Mouse (Mus musculus) liver, adult (tissue): Measurements from ENCODE around the gene Cpne5.

ENCODE experiments used
- GATA4 ChIP-seq: IDR thresholded peaks from 2 replicates; pipeline ENCODE4 v1.6.1; 2014; ENCODE audit warnings: mild to moderate bottlenecking, low read length; ENCODE audit not compliant: insufficient replicate concordance

Cpne5 gene

DNA sequence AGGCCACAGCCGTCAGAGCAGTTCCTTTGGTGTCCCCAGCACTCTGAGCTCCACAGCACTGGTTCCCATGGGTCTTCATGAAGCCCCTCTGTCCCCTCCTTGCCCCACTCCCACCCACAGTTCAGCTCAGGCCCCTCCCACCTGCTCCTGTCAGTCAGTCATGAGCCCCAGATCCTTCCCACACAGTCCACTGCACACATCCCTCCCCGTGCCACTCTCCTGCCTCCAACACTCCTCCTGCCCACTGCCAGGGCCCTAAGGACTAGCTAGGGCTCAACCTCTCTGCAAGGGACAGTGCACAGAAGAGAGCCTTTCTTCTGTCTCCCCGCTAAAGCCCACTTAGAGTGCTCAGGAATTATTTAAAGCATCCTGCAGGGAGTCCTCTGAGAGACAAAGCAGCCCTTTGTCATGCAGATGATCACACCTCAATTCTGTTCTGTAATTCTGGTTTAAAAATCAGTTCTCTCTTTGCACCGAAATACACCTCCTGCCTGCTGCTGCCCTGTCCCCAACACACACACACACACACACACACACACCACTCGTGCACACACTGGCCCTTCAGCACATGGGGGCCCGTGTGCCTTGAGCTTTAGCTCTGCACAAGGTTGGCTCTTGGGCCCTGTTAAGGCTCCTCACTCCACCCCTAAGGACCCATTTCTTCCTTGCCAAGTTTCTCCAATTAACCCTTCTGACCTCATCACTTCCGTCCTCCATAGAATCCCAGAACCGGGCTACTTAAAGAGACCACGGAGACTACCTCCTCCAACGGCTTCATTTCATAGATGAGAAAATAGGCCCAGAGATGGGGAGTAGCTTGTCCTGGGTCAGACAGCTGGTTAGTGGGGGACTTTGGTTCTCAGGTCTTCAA, 50.7 kb downstream of the Cpne5 start:
- no peak for TF ChIP-seq GATA4

DNA sequence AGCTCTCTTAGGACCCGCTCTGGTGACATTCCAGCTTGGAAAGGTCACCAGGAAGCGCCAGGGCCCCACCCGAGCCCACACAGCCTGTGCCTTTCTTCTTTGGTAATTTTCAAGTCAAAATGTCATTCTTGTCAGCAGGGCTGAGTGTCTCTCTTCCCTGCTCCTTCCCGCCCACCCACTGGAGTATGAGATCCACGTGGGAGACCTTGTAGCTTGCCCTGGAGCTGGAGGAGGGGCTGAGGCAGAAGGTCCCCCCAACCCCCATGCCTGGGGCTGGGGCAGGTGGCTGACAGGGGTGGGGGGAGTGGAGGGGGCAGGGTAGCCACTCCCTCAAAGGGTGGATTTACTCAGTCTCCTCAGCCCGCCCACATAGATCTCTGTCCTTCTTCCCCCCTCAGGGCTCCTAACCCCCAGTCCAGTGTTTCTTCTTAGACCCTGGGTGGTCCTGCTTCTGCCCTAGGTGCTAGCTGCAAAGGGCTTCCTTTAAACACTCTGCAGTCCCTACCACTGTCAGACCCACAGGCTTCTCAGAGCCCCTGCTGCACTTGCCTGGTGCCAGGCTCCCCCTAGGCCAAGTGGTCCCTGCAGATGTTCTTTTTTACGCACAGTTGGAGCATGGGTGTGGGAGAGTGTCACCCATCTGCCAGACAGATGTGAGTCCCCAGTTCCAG, 52.5 kb downstream of the Cpne5 start:
- no peak for TF ChIP-seq GATA4

DNA sequence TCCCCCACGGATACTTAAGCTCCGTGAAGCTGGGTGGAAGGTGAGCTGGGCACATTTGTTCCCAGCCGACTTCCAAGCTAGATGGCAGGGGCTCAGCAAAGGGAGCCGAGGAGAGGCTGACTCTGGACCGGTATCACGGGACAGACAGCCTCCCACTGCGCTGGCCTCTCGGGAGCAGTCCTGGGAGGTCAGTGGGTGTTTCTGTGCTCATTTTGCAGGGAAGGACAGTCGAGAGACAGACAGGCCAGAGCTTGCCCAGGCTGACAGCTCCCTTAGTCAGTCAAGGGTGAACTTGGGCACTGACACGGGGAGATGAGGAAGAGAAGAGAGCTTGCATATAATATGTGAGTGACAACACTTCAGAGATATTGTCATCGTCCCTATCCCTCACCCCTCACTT, 54.8 kb downstream of the Cpne5 start:
- no peak for TF ChIP-seq GATA4

DNA sequence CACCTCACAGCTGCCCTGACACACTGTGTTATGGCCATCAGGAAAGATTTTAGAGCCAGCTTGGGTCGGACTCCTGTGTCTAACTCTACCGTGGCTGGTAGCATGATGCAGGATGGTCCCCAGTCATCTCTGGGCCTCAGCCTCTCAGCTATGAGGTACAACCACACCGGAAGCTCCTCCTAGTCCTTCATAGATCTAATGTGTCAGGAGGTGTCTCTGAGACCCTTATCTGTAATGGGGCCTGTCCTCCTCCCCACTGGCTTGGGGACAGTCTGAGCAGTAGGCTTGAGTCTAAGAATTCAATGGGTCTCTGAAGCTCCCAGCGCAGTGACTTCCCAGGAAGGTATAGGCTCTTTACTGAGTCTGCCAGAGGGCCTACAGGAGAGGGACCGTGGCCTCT, 56.2 kb downstream of the Cpne5 start:
- TF ChIP-seq GATA4, result no peak

DNA sequence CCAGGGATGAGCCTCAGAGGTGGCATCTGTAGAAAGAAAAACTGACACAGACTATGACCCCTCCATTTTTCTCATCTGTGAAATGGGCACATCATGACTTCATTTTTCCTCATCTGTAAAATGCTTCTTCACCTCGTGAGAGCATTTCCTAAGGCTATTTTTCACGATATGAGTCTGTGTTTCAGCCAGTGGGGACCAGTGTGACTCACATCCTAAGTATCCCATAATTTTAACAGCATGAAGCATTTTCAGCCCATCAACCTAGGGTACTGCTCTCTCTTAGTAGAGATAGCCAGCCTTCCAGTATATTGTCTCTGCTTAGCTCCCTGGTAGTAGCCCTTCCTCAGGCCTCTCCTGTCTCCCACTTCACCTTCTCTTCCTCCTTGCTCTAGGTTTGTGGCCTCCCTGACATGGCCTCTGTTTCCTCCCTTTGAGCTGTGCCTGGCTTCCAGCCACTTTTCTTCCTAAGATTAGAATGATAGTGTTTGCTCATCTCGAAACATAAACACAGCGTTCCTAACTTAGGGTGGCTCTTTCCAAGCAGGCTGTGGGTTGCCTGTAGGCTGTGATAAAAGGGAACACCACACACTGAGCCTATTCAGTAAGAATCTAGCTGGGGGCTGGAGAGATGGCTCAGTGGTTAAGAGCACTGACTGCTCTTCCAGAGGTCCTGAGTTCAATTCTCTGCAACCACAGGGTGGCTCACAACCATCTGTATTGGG, 57.4 kb downstream of the Cpne5 start:
- no peak for TF ChIP-seq GATA4

DNA sequence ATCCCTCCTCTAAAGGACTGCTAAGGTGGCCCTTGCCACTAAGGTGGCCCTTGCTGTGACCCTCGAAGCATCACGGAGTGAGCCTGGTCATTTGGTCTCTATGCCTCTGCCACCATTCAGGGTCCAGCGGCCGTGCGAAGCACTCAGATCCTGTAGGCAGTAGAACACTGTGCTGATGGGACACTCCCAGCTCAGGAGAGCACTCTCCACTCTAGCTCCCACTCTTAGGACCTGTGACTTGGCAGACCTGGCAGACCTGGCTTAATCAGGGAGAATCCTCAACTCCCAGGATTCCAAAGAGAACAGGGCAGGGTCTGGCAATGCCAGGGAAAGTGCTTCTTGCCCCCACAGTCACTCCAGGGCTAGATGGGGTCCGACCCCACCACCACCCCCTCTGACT, 58.0 kb downstream of the Cpne5 start:
- TF ChIP-seq GATA4, result no peak

DNA sequence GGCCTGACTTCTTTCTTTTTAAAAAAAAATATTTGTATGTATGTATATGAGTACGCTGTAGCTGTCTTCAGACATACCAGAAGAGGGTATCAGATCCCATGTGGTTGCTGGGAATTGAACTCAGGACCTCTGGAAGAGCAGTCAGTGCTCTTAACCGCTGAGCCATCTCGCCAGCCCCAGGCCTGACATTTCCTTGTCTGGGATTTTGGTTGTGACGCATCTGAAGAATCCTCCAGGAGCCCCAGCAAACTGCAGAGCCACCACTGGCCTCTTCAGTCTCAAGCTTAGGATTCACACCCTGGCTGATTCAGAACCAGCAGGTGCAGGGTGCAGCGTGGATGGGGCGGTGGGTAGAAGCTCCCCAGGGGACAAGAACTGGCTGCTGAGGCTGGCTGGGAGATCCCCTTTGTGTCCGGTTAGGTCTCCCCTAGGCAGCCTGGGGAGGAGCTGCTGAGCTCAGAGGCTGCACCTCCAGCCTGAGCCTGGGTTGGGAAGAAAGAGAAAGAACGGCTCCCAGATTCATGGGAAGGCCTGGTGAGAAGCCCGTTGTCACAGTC, 59.4 kb downstream of the Cpne5 start:
- TF ChIP-seq GATA4, result no peak

DNA sequence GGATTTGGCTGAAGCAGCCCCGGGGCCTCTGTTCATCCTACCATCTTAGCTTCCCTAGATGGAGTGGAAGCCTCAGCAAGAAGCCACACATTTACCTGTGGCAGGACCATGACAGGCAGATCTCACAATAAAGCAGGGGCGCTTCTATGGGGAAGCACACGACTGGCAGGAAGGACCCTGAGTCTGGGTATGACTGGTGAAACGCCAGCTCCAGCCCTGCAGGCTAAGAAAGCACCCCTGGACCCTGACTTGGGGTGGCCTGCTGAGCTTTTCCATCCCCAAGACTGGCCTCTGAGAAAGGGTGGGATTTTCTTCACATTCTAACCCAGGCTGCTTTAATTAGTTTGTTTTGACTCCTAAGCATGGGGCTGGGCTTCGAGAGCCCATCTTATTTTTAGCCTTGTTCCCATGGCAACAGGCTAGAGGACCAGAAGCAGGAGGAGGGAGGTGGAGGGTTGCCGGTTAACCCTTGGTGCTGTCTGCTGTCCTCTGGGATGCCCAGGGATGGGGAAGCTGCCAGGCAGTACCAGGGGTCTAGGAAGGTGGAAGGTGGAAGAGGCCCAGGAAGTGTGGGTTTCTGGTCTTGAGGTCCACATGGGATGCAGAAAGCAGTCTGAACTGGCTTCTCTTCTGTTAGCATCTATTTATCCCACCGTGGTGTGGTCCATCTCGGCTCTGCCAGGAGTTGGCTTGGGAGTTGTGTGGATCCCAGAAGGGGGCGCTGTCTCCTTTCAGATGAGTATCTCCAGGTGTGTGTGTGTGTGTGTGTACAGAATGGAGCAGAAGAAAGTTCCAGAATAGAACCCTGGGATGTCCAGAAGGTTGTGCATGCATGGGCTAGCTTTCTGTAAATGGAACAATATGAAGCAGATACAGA, 61.3 kb downstream of the Cpne5 start:
- TF ChIP-seq GATA4, result no peak

DNA sequence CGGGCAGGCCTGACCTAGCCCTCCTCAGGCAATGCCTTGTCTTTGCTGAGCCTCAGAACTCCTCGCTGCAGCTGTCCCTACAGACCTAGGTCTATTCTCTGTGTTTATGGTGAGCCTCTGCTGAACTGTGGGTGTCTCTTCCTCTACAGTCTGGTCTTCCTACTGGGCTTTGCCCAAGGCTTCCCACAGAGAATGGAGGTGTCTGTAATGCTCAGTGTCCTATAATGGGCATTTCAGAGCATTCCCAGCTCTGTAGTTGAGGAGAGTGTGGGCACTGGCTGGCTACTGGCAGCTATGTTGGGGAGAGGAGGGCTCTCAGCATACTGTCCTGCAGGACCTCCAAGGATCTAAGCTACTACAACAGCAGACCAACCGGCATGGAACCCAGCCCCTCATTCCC, 62.3 kb downstream of the Cpne5 start:
- no peak for TF ChIP-seq GATA4

DNA sequence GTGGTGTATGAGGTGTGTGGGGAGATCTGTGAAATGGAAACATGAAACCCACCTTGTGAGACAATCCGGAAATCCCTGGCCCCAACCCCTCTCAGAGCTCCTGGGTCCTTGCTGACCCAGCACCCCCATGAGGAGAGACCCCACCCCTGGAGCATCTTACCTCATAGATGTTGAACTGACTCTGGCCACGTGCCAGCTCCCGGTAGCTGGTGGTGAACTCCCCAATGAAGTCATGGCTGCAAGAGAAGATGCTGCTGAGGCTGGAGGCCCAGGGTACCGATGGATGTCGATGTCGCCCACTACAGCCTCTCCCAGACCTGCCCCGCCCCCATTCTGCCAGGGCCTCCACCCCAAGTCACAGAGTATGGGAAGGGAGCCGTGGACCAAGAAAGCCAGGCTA, 64.8 kb downstream of the Cpne5 start:
- no peak for TF ChIP-seq GATA4

DNA sequence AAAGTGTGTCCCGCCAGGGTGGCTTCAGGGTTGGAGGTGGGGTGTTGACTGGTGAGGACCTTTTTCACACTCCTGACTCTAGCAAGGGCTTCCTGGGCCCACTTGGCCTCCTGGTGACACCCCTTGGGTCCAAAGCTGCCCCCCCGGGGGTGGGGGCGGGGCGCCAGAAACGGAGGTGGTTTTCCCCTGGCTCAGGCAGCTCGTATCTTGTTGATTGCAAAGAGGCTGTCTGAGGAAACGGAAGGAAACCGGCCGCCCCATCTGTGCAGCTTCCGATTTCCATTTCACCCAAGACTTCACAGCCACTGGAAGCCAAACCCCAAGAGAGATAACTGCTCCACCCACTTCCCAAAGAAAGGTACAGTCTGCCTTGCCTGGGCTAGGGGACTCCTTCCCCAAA, 65.9 kb downstream of the Cpne5 start:
- TF ChIP-seq GATA4, result peak; percentile 88; the same call in 1 of the 2 replicates

DNA sequence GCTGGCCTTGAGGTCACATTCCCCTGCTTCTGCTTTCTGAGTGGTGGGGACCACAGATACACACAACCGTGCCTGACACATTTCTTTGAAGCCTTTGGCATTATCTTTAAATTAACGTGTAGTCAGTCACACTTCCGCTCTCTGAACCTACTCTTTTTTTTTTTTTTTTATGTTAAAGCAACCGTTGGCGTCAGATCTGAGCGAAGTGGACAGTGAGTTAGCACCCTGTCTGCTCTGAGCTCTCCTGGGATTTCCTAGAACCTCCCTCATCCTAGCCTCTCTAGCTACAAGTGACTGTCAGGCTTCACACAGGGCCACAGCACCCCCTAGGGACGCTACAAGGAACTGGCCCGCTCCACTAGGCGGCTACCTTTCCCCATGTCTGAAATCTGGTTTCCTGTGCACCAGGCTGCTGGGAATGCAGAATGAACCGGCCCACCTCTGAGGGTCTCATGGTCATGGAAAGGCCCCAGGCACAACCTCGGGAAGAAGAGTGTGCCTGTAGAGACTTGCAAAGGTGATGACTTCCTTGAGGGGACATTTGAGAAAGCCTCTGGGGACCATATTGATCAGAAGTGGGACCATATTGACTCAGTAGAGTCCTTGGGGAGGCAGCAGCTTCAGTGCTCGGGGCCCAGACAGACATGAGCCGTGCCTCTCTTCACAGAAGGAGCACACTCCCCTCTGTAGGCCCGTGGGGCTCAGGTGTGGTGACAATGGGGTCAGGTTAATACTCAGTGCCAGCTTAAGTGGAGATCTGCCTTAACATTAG, 66.8 kb downstream of the Cpne5 start:
- TF ChIP-seq GATA4, result no peak

DNA sequence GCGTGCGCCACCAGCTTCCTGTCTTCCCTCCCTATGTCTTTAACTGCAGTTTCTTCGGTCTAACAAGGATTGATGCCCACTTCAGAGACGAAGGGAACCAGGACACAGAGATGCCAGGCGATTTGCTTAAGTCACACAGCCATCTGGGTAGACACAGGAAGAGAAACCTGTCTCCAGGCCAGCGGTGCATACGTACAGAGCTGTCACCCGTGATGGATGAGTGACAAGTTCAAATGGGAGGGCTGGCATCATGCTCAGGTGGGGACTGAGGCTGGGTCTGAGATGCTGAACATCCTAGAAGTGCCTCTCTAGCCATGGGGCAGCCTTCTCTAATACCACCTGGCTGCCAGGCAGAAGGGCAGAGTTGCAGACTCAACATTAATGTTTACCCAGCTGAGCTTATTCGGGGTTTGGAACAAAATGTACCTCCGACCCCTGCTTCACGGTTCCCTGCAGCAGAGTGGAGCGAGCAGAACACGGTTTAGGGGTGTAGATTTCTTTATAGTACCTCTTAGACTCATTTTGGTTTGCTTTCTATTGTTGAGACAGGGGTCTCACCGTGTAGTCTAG, 67.5 kb downstream of the Cpne5 start:
- TF ChIP-seq GATA4, result no peak
